Mouse (Mus musculus) liver (tissue): ENCODE results near the gene Olfr199.
"Not testable (repeated sequence)": the region's sequence is repeated elsewhere in the genome, so short reads cannot be mapped to it uniquely, and the experiment has no call there.

Experiments used
- DNase-seq: peaks from one replicate; pipeline ENCODE4 v3.0.0-alpha.2; 2020; ENCODE audit warnings: mixed read lengths

The Olfr199 gene

DNA sequence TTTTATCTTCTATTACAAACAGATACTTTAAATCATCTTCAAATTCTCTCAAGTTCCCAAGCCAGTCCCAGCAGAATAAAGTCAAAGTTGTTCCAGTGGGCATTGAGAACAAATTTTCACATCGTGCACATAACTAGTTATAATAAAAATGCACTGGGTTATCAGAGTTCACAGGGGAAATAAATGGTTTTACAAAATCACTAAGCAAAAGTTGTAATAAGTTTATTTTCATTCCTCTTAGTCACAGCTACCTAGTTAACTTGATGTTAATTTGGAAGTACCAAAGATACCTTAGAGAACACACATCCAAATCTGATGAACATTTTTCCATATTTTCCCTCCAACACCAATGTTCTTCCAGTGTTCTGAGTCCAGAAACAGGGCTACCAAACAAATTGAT is at the start of gene Olfr199:
Gene Olfr199 (minus strand): TSS at position 101 of the 400 bp plus-strand sequence.
- not testable (repeated sequence) for DNase-seq

DNA sequence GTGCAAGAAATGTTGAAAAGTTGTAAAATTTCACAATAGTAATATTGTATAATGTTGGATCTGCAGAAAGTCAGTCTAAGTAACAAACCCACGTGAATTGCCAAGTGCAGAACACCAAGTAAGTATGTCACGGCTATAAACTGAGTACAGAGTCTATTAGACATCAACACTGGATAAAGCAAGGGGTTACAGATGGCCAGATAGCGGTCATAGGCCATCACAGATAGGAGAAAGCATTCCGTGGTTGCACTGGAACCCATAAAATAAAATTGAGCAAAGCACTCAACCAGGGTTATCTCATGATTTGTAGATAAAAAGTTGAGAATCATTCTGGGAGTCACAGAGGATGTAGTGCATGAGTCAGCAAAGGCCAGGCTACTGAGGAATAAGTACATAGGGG is 49.5 kb upstream of the Olfr199 start:
- DNase-seq: not testable (repeated sequence)

DNA sequence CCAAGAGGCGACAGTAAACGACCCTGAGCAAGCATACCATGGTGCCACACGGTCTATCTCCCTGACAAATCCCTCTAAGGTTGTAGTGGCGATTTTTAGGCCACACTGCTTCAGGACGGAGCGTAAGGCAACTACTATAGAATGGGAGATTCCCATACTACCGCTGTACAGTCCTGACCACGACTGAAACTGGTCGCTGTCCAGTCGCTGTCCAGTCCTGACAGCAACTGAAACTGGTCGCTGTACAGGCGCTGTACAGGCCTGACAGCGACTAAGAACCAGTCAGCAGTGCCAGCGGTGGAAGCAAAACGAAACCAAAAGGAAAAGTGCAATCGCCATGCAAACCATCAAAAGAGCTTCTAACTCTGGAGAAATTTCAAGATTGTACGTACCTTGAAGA is 30.1 kb upstream of the Olfr199 start:
- DNase-seq: no peak

DNA sequence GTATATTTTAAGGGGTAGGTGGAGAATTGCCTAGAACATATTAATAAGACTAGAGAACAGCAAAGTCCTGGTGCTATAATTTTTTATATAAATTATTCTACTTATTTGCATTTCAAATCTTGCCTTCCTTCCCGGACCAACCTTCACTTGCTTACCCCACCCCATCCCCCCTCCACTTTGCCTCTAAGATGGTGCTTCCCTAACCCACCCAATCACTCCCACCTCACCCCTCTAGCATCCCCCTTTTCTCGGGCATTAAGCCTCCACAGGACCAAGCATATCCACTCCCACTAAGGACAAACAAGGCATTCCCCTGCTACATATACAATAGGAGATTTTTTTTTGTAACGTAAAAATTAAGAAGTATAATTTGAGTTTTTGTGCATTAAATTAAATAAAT is 1.7 kb downstream of the Olfr199 start:
- DNase-seq: not testable (repeated sequence)

DNA sequence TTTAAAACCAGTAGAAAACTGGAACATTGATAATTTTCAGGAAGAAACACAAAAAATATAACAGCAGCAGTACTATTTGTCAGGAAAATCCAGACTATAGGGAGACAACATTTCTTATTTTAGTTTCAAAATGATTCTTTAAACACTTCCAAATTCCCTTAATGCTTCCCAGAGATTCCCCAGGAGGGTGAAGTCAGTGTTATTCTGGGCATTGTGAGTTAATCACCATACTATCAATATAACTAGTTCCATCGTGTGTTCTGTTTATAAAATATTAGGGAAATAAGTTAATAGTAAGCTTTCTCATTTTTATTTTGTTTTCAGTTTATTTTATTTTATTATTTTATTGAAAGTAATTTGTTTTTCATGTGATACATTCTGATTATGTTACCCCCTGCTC is 16.1 kb downstream of the Olfr199 start, which contains the start of gene Olfr198:
Gene Olfr198 (minus strand): TSS at position 101 of the 400 bp plus-strand sequence.
- DNase-seq: not testable (repeated sequence)

DNA sequence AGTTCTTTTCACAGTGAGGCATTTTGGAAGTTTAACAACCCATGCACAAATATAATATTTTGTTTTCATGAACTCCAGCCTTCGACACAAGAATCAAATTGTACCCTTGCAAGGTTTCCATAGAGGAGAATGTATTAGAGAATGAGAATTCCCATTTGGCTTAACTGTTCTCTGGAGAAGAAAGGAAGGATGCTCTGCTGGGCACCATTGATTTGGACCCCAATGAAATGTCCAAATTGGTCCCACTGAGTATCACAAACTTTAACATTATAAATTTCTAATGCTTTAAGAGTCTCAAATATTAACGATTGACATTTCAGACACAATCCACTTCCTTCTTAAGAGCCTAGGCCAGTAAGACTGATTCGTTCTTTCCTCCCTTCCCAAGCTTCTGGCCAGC is 49.2 kb downstream of the Olfr199 start, which contains the start of gene Olfr196:
Gene Olfr196 (minus strand): TSS at position 101 of the 400 bp plus-strand sequence.
- DNase-seq: no peak
